Mouse (Mus musculus) hindbrain, embryonic 11.5 days (tissue): Measurements from ENCODE around the gene Cyp27b1. TPM values are rescaled to one million over a fixed set of nuclear protein-coding genes. Genes with fewer than 3 reads are reported as not detected.

Source experiments
- ATAC-seq: fragments of 200-750 bp; cut with Nextera tagmentation; 2 replicates; pipeline ENCODE4 v1.8.0; 2017; ENCODE audit warnings: mild to moderate bottlenecking, moderate TSS enrichment, moderate library complexity; ENCODE audit not compliant: low FRiP score
- DNase-seq: peaks from one replicate; pipeline ENCODE4 v3.0.0-alpha.2; 2015; ENCODE audit warnings: low spot score
- H3K27ac ChIP-seq: fragments of 300-500 bp; sonication (generic); 2 replicates; pipeline ENCODE4 v1.5.1; 2014; ENCODE audit warnings: mild to moderate bottlenecking, low read depth, low read length
- H3K27me3 ChIP-seq: fragments of 300-500 bp; sonication (generic); 2 replicates; pipeline ENCODE4 v1.6.1; 2014; ENCODE audit warnings: mild to moderate bottlenecking, low read length, moderate library complexity, mixed read lengths; ENCODE audit not compliant: control insufficient read depth, insufficient read depth
- H3K36me3 ChIP-seq: fragments of 300-500 bp; sonication (generic); 2 replicates; pipeline ENCODE4 v1.6.1; 2014; ENCODE audit warnings: mild to moderate bottlenecking, low read length, moderate library complexity, mixed read lengths; ENCODE audit not compliant: control insufficient read depth, insufficient read depth
- H3K4me1 ChIP-seq: fragments of 300-500 bp; sonication (generic); replicated peaks from 2 replicates; pipeline ENCODE4 v1.6.1; 2014; ENCODE audit warnings: low read length, mixed read lengths; ENCODE audit not compliant: control insufficient read depth, insufficient read depth
- H3K4me2 ChIP-seq: fragments of 300-500 bp; sonication (generic); replicated peaks from 2 replicates; pipeline ENCODE4 v1.6.1; 2014; ENCODE audit warnings: mild to moderate bottlenecking, low read depth, low read length
- H3K4me3 ChIP-seq: fragments of 300-500 bp; sonication (generic); 2 replicates; pipeline ENCODE4 v1.5.1; 2014; ENCODE audit warnings: low read depth, low read length
- H3K9ac ChIP-seq: fragments of 300-500 bp; sonication (generic); 2 replicates; pipeline ENCODE4 v1.6.1; 2014; ENCODE audit warnings: low read depth, low read length
- H3K9me3 ChIP-seq: fragments of 300-500 bp; sonication (generic); 2 replicates; pipeline ENCODE4 v1.6.1; 2016; ENCODE audit warnings: low read length; ENCODE audit not compliant: control insufficient read depth
- WGBS: fragments of 180-500 bp; shearing (Covaris S2); extraction: QIAGEN DNeasy Blood & Tissue Kit; methylation state at CpG from one replicate; pipeline ENCODE4 v1.1.7; 2014; 5-methylcytosine and 5-hydroxymethylcytosine counted together
- polyA plus RNA-seq: library from polyadenylated mRNA; unstranded; fragments of >200 nt; fragmentation: Nextera tagmentation; extraction: Ambion mirVana; gene quantifications from 2 replicates; pipeline ENCODE4 v1.2.1, GENCODE M21; 2014

Gene Cyp27b1
- polyA plus RNA-seq, 1 experiment from 2014 or later: 0.20 TPM

GRCm38 (mm10) chr10:127078677-127079575, 30.9 kb downstream of the Cyp27b1 start:
- DNase-seq (peak; percentile 82), ATAC-seq (peak; percentile 72)
- Histone ChIP-seq H3K36me3 (no peaks in the 10 kb centered on the region), H3K27me3 (peaks cover 46% of the 10 kb centered on the region), H3K4me3 (peak overlapping the region; percentile 70), H3K4me2 (peak overlapping the region; percentile 100), H3K9ac (peak overlapping the region; percentile 71), H3K4me1 (peaks cover 21% of the 10 kb centered on the region), H3K27ac (peak overlapping the region; percentile 65; the same call in 1 of the 2 replicates), H3K9me3 (no peaks in the 10 kb centered on the region)
- 2% methylated on average over 36 of the region's 49 CpGs for WGBS

GRCm38 (mm10) chr10:127079665-127080391, 31.8 kb downstream of the Cyp27b1 start:
- ATAC-seq (peak; percentile 12), DNase-seq (peak; percentile 56)
- Histone ChIP-seq H3K4me1 (peaks cover 21% of the 10 kb centered on the region), H3K27ac (peak overlapping the region; percentile 65; the same call in 1 of the 2 replicates), H3K4me2 (peak overlapping the region; percentile 100), H3K9ac (peak overlapping the region; percentile 71), H3K36me3 (no peaks in the 10 kb centered on the region), H3K9me3 (no peaks in the 10 kb centered on the region), H3K4me3 (peak overlapping the region; percentile 70), H3K27me3 (peaks cover 46% of the 10 kb centered on the region)
- 2% methylated on average over 50 of the region's 70 CpGs for WGBS

GRCm38 (mm10) chr10:127080901-127081780, 33.1 kb downstream of the Cyp27b1 start:
- DNase-seq: peak; percentile 36
- H3K27me3 ChIP-seq: peaks cover 46% of the 10 kb centered on the region
- H3K9ac ChIP-seq: 0 out of 2 replicates have a peak overlapping the region, but pooled peaks have one; percentile 20
- peak overlapping the region; percentile 70 for H3K4me3 ChIP-seq
- WGBS: 2% methylated on average over 46 of the region's 48 CpGs
- no peak for ATAC-seq
- no peak overlapping the region for H3K27ac ChIP-seq
- no peaks in the 10 kb centered on the region for H3K36me3 ChIP-seq
- H3K9me3 ChIP-seq: no peaks in the 10 kb centered on the region
- H3K4me1 ChIP-seq: peaks cover 21% of the 10 kb centered on the region
- H3K4me2 ChIP-seq: peak overlapping the region; percentile 100

GRCm38 (mm10) chr10:127081996-127082620, 34.1 kb downstream of the Cyp27b1 start:
- H3K4me1 ChIP-seq: peaks cover 21% of the 10 kb centered on the region
- H3K4me3 ChIP-seq: no peak overlapping the region; the same call in 1 of the 2 replicates
- no peaks in the 10 kb centered on the region for H3K9me3 ChIP-seq
- no peak for ATAC-seq
- H3K27me3 ChIP-seq: peaks cover 44% of the 10 kb centered on the region
- 29% methylated on average over 8 of the region's 8 CpGs for WGBS
- no peaks in the 10 kb centered on the region for H3K36me3 ChIP-seq
- H3K27ac ChIP-seq: no peak overlapping the region
- peak overlapping the region; percentile 100 for H3K4me2 ChIP-seq
- DNase-seq: peak; percentile 63
- peak overlapping the region; percentile 9; the same call in 1 of the 2 replicates for H3K9ac ChIP-seq

GRCm38 (mm10) chr10:127083292-127083914, 35.4 kb downstream of the Cyp27b1 start:
- Histone ChIP-seq H3K4me1 (peaks cover 18% of the 10 kb centered on the region), H3K27me3 (peaks cover 41% of the 10 kb centered on the region), H3K36me3 (no peaks in the 10 kb centered on the region), H3K4me3 (no peak overlapping the region), H3K9ac (no peak overlapping the region), H3K27ac (no peak overlapping the region), H3K9me3 (no peaks in the 10 kb centered on the region), H3K4me2 (no peak overlapping the region)
- 38% methylated on average over 8 of the region's 8 CpGs for WGBS
- no peak for DNase-seq
- ATAC-seq: no peak

GRCm38 (mm10) chr10:127083915-127084306, 35.9 kb downstream of the Cyp27b1 start:
- ATAC-seq (no peak), DNase-seq (no peak)
- Histone ChIP-seq H3K4me2 (no peak overlapping the region), H3K36me3 (no peaks in the 10 kb centered on the region), H3K4me3 (no peak overlapping the region), H3K27me3 (peaks cover 42% of the 10 kb centered on the region), H3K4me1 (peaks cover 18% of the 10 kb centered on the region), H3K9me3 (no peaks in the 10 kb centered on the region), H3K9ac (no peak overlapping the region), H3K27ac (no peak overlapping the region)
- WGBS: 60% methylated on average over 5 of the region's 5 CpGs

- Histone ChIP-seq H3K4me3 (no peak overlapping the region), H3K9ac (no peak overlapping the region), H3K36me3 (no peaks in the 10 kb centered on the region), H3K27me3 (peaks cover 42% of the 10 kb centered on the region), H3K4me2 (no peak overlapping the region), H3K9me3 (no peaks in the 10 kb centered on the region), H3K4me1 (peaks cover 12% of the 10 kb centered on the region), H3K27ac (no peak overlapping the region)
- DNase-seq (no peak), ATAC-seq (no peak)
- WGBS: 86% methylated on average over 9 of the region's 9 CpGs
Measured at GRCm38 (mm10) chr10:127085052-127085451, 37.0 kb downstream of the Cyp27b1 start.
